Mouse (Mus musculus) layer of hippocampus, adult 2 months (tissue): Measurements from ENCODE around the gene Agbl1. TPM values are rescaled to one million over a fixed set of nuclear protein-coding genes. Genes with fewer than 3 reads are reported as not detected.

Experiments
- DNase-seq, 2 experiments: peaks; one replicate each; pipeline ENCODE4 v3.0.0; 2022; ENCODE audit warnings: low spot score in 2 of 2
- H3K27ac ChIP-seq: fragments of 200-600 bp; 2 replicates; pipeline ENCODE4 v1.8.1; 2022
- H3K4me3 ChIP-seq: fragments of 200-600 bp; 2 replicates; pipeline ENCODE4 v1.8.1; 2022; ENCODE audit warnings: mild to moderate bottlenecking
- CTCF ChIP-seq: fragments of 200-600 bp; conservative IDR thresholded peaks from 2 replicates; pipeline ENCODE4 v1.8.1; 2022; ENCODE audit warnings: antibody characterized with exemption, mild to moderate bottlenecking, moderate library complexity
- total RNA-seq, 2 experiments: library from RNA; stranded (reverse); gene quantifications; 2 replicates each; pipeline ENCODE4 v1.2.3; 2021

Gene Agbl1
- total RNA-seq, 2 experiments from 2014 or later = 0.18 to 0.39 TPM

GRCm38 (mm10) chr7:76777237-76777855 lies 547.7 kb downstream of the Agbl1 start:
- H3K27ac ChIP-seq = no peak overlapping the region
- H3K4me3 ChIP-seq = no peak overlapping the region
- DNase-seq = no peak
- TF ChIP-seq CTCF = no peak

- no peak for TF ChIP-seq CTCF
- no peak overlapping the region for H3K4me3 ChIP-seq
Observed at GRCm38 (mm10) chr7:76780446-76780845, 550.8 kb downstream of the Agbl1 start.

GRCm38 (mm10) chr7:76788561-76789306 lies 559.0 kb downstream of the Agbl1 start:
- TF ChIP-seq CTCF = no peak
- Histone ChIP-seq H3K4me3 (no peak overlapping the region), H3K27ac (peak overlapping the region; percentile 15; the same call in 1 of the 2 replicates)
- DNase-seq = peak in 1 of 2 experiments; percentile 16

More at GRCm38 (mm10) chr7:76780446-76780845, 550.8 kb downstream of the Agbl1 start:
- DNase-seq = no peak
- no peak overlapping the region for H3K27ac ChIP-seq

- no peak for DNase-seq
- H3K27ac ChIP-seq = no peak overlapping the region
- TF ChIP-seq CTCF = no peak
- no peak overlapping the region for H3K4me3 ChIP-seq
Observed at GRCm38 (mm10) chr7:76790041-76790440, 560.4 kb downstream of the Agbl1 start.

GRCm38 (mm10) chr7:76791247-76791646 lies 561.6 kb downstream of the Agbl1 start:
- Histone ChIP-seq H3K4me3 (no peak overlapping the region), H3K27ac (no peak overlapping the region)
- TF ChIP-seq CTCF = no peak
- DNase-seq = no peak

GRCm38 (mm10) chr7:76810003-76810402 lies 580.3 kb downstream of the Agbl1 start:
- Histone ChIP-seq H3K4me3 (no peak overlapping the region), H3K27ac (no peak overlapping the region)
- TF ChIP-seq CTCF = no peak
- no peak for DNase-seq

- DNase-seq = no peak
- H3K4me3 ChIP-seq = no peak overlapping the region
- H3K27ac ChIP-seq = no peak overlapping the region
- no peak for TF ChIP-seq CTCF
Observed at GRCm38 (mm10) chr7:76820571-76820970, 590.9 kb downstream of the Agbl1 start.

- Histone ChIP-seq H3K27ac (no peak overlapping the region), H3K4me3 (no peak overlapping the region)
- no peak for DNase-seq
- 0 out of 2 replicates have a peak, but pooled peaks have one; percentile 5 for TF ChIP-seq CTCF
Observed at GRCm38 (mm10) chr7:76842146-76842545, 612.5 kb downstream of the Agbl1 start.

GRCm38 (mm10) chr7:76889416-76890209 lies 659.9 kb downstream of the Agbl1 start:
- no peak for TF ChIP-seq CTCF
- DNase-seq = peak in 1 of 2 experiments; percentile 4
- Histone ChIP-seq H3K4me3 (peak overlapping the region; percentile 44), H3K27ac (no peak overlapping the region)

GRCm38 (mm10) chr7:76904096-76904495 lies 674.4 kb downstream of the Agbl1 start:
- no peak for DNase-seq
- Histone ChIP-seq H3K4me3 (no peak overlapping the region), H3K27ac (no peak overlapping the region)
- no peak for TF ChIP-seq CTCF

- TF ChIP-seq CTCF = no peak
- no peak for DNase-seq
Observed at GRCm38 (mm10) chr7:76911672-76912071, 682.0 kb downstream of the Agbl1 start.

GRCm38 (mm10) chr7:76918871-76919270 lies 689.2 kb downstream of the Agbl1 start:
- Histone ChIP-seq H3K27ac (no peak overlapping the region), H3K4me3 (no peak overlapping the region)
- TF ChIP-seq CTCF = no peak
- DNase-seq = no peak

More at GRCm38 (mm10) chr7:76911672-76912071, 682.0 kb downstream of the Agbl1 start:
- no peak overlapping the region for H3K4me3 ChIP-seq
- no peak overlapping the region for H3K27ac ChIP-seq

GRCm38 (mm10) chr7:76921671-76922070 lies 692.0 kb downstream of the Agbl1 start:
- Histone ChIP-seq H3K4me3 (no peak overlapping the region), H3K27ac (no peak overlapping the region)
- DNase-seq = no peak
- TF ChIP-seq CTCF = no peak
